Mouse (Mus musculus) lung, postnatal 0 days (tissue): Measurements from ENCODE around the gene Hbp1. TPM values are rescaled to one million over a fixed set of nuclear protein-coding genes. Genes with fewer than 3 reads are reported as not detected.

Source experiments
- ATAC-seq: fragments of 200-750 bp; cut with Nextera tagmentation; 2 replicates; pipeline ENCODE4 v1.8.0; 2017; ENCODE audit warnings: moderate library complexity
- DNase-seq: peaks from one replicate; pipeline ENCODE4 v3.0.0-alpha.2; 2016; ENCODE audit warnings: low spot score
- H3K27ac ChIP-seq: fragments of 300-500 bp; sonication (generic); 2 replicates; pipeline ENCODE4 v1.5.1; 2014; ENCODE audit warnings: antibody characterized with exemption, mild to moderate bottlenecking, low read length, mixed read lengths
- H3K27me3 ChIP-seq: fragments of 300-500 bp; sonication (generic); replicated peaks from 2 replicates; pipeline ENCODE4 v1.6.1; 2014; ENCODE audit warnings: low read length, mixed read lengths; ENCODE audit not compliant: insufficient read depth
- H3K36me3 ChIP-seq: fragments of 300-500 bp; sonication (generic); 2 replicates; pipeline ENCODE4 v1.6.1; 2014; ENCODE audit warnings: low read length, mixed read lengths; ENCODE audit not compliant: insufficient read depth
- H3K4me1 ChIP-seq: fragments of 300-500 bp; sonication (generic); 2 replicates; pipeline ENCODE4 v1.6.1; 2014; ENCODE audit warnings: antibody characterized with exemption, low read depth, low read length, mixed read lengths; ENCODE audit not compliant: insufficient read depth
- H3K4me2 ChIP-seq: fragments of 300-500 bp; sonication (generic); replicated peaks from 2 replicates; pipeline ENCODE4 v1.6.1; 2014; ENCODE audit warnings: low read depth, mild to moderate bottlenecking, low read length, moderate library complexity, mixed read lengths
- H3K4me3 ChIP-seq: fragments of 300-500 bp; sonication (generic); 2 replicates; pipeline ENCODE4 v1.5.1; 2014; ENCODE audit warnings: low read depth, low read length
- H3K9ac ChIP-seq: fragments of 300-500 bp; sonication (generic); replicated peaks from 2 replicates; pipeline ENCODE4 v1.6.1; 2014; ENCODE audit warnings: low read depth, mild to moderate bottlenecking
- H3K9me3 ChIP-seq: fragments of 300-500 bp; sonication (generic); 2 replicates; pipeline ENCODE4 v1.6.1; 2016; ENCODE audit warnings: low read length, mixed read lengths
- CTCF ChIP-seq: IDR thresholded peaks from 2 replicates; pipeline ENCODE4 v1.5.1; 2016; ENCODE audit warnings: antibody characterized with exemption, mild to moderate bottlenecking
- EP300 ChIP-seq: IDR thresholded peaks from 2 replicates; pipeline ENCODE4 v1.6.1; 2016; ENCODE audit warnings: antibody characterized with exemption, mild to moderate bottlenecking, control low read depth
- WGBS: fragments of 180-500 bp; shearing (Covaris S2); extraction: QIAGEN DNeasy Blood & Tissue Kit; methylation state at CpG from one replicate; pipeline ENCODE4 v1.1.7; 2014; 5-methylcytosine and 5-hydroxymethylcytosine counted together
- polyA plus RNA-seq: library from polyadenylated mRNA; unstranded; fragments of >200 nt; fragmentation: Nextera tagmentation; extraction: Ambion mirVana; gene quantifications from 2 replicates; pipeline ENCODE4 v1.2.1, GENCODE M21; 2015

Gene Hbp1
- 162 and 168 TPM in 2 replicates for polyA plus RNA-seq

- Histone ChIP-seq H3K27me3 (no peaks in the 10 kb centered on the region), H3K9me3 (no peaks in the 10 kb centered on the region), H3K36me3 (no peaks in the 10 kb centered on the region), H3K9ac (peak within 1 kb of the TSS; percentile 100), H3K4me1 (no peaks in the 10 kb centered on the region), H3K4me2 (peak within 1 kb of the TSS; percentile 68), H3K4me3 (peak within 1 kb of the TSS; percentile 100), H3K27ac (peak within 1 kb of the TSS; percentile 100)
- DNase-seq (peak; percentile 100), ATAC-seq (peak; percentile 94)
- 2% methylated on average over 57 of the region's 71 CpGs for WGBS
- no peak for TF ChIP-seq CTCF
- TF ChIP-seq EP300, result peak; percentile 52; the same call in 1 of the 2 replicates
Observed at GRCm38 (mm10) chr12:31949759-31950658, at the start of gene Hbp1. Hbp1 (minus strand) TSS chr12:31950535.

DNA sequence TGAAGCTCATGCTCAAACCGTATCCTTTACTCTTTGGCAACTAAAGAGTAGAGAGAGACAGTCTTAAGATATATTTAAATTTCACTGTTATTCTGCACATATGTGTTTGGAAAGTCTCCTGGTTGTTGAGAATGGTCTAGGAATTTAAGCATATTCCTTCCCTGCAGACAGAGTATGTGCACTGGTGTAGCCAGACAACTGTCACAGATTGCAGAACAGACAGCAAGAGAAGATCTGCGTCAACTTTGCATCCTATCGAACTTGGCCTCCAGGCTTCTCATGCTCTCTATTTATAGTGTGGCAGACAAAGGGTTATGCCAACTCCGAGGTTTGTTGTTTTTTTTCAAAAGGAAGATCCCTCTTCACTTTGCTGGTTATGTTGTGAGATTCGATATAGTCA lies 48.4 kb upstream of the Hbp1 start:
- WGBS, result 67% methylated on average over 5 of the region's 5 CpGs
- H3K36me3 ChIP-seq, result no peaks in the 10 kb centered on the region
- no peak for DNase-seq

DNA sequence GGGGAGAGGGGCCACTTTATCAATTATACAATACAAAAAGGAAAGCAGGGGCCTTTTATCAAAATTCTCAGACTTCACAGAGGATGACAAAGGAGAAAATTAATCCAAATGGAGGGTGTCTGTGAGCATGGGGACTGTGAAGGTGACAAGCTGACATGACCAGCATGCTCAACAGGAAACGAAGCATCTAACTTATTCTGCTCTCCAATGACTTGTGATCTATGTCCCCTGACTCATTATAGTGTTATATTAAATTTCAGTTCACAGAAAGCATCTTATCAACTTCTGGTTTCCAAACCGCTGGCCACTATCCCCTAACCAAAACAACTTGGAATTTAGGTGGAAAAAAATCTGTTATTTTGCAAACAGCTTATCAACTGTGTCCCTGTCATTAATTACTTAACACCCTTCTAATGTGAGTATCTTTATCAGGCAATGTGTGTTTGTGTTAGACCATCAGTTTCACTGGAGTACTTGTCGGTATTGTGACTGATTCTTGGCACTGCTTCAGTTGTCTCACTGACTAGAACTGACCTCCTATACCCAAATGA lies 47.1 kb upstream of the Hbp1 start:
- 53% methylated on average over 3 of the region's 3 CpGs for WGBS
- no peak overlapping the region for H3K4me2 ChIP-seq
- no peak overlapping the region for H3K9ac ChIP-seq
- ATAC-seq (no peak; the same call in 1 of the 2 replicates), DNase-seq (no peak)
- H3K9me3 ChIP-seq, result no peaks in the 10 kb centered on the region
- H3K4me1 ChIP-seq, result no peaks in the 10 kb centered on the region
- TF ChIP-seq CTCF (no peak), EP300 (no peak)
- H3K36me3 ChIP-seq, result no peaks in the 10 kb centered on the region
- no peak overlapping the region for H3K27ac ChIP-seq
- H3K27me3 ChIP-seq, result no peaks in the 10 kb centered on the region
- H3K4me3 ChIP-seq, result no peak overlapping the region

More for the DNA sequence above, 48.4 kb upstream of the Hbp1 start:
- H3K4me1 ChIP-seq, result no peaks in the 10 kb centered on the region
- no peak overlapping the region for H3K4me2 ChIP-seq
- TF ChIP-seq EP300, result no peak
- no peak for TF ChIP-seq CTCF
- H3K4me3 ChIP-seq, result no peak overlapping the region
- H3K9ac ChIP-seq, result no peak overlapping the region
- no peaks in the 10 kb centered on the region for H3K9me3 ChIP-seq
- no peak overlapping the region for H3K27ac ChIP-seq
- ATAC-seq, result no peak
- H3K27me3 ChIP-seq, result no peaks in the 10 kb centered on the region

GRCm38 (mm10) chr12:31996877-31997276 lies 46.5 kb upstream of the Hbp1 start:
- Histone ChIP-seq H3K4me1 (no peaks in the 10 kb centered on the region), H3K36me3 (no peaks in the 10 kb centered on the region), H3K27me3 (no peaks in the 10 kb centered on the region), H3K9me3 (no peaks in the 10 kb centered on the region), H3K9ac (no peak overlapping the region), H3K4me2 (no peak overlapping the region), H3K27ac (no peak overlapping the region), H3K4me3 (no peak overlapping the region)
- DNase-seq, result peak; percentile 83
- no peak for TF ChIP-seq CTCF
- TF ChIP-seq EP300, result no peak
- ATAC-seq, result peak; percentile 82
- WGBS, result 32% methylated on average over 5 of the region's 5 CpGs

GRCm38 (mm10) chr12:31990575-31990974 lies 40.2 kb upstream of the Hbp1 start:
- Histone ChIP-seq H3K9me3 (no peaks in the 10 kb centered on the region), H3K9ac (no peak overlapping the region), H3K4me3 (no peak overlapping the region), H3K4me1 (no peaks in the 10 kb centered on the region), H3K27ac (no peak overlapping the region), H3K36me3 (no peaks in the 10 kb centered on the region), H3K4me2 (no peak overlapping the region), H3K27me3 (no peaks in the 10 kb centered on the region)
- no peak for ATAC-seq
- WGBS, result 86% methylated on average over 4 of the region's 4 CpGs
- no peak for TF ChIP-seq EP300
- no peak for TF ChIP-seq CTCF
- no peak for DNase-seq

DNA sequence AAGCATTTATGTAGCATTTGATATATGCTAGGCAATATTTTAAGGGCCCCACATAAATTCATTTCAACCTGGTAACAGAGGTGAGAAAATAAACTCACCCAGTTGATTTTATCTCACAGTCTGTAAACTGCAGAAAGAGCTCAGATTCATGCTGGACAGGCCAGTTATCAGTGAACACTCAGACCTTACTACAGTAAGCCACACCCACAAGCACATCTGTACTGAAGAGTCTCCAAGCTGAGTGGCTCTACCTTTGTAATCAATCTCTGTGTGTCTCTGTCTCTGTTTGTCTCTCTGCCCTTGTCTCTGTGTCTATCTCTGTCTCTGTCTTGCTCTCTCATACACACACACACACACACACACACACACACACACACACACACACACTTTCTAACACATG lies 39.4 kb upstream of the Hbp1 start:
- Histone ChIP-seq H3K4me1 (no peaks in the 10 kb centered on the region), H3K4me2 (no peak overlapping the region), H3K9me3 (no peaks in the 10 kb centered on the region), H3K27ac (no peak overlapping the region), H3K9ac (no peak overlapping the region), H3K36me3 (no peaks in the 10 kb centered on the region), H3K27me3 (no peaks in the 10 kb centered on the region), H3K4me3 (no peak overlapping the region)
- ATAC-seq (no peak), DNase-seq (no peak)
- no peak for TF ChIP-seq EP300
- TF ChIP-seq CTCF, result no peak
